Mouse (Mus musculus): Measurements from ENCODE around the gene Nt5m. TPM values are rescaled to one million over a fixed set of nuclear protein-coding genes. Genes with fewer than 3 reads are reported as not detected.
A peak's percentile ranks its signal among the peaks of the same experiment; 100 is the strongest.

Nt5m gene
- total RNA-seq (2015; ENCODE audit: low replicate concordance) (0.38 and 1.0 TPM in 2 replicates), total RNA-seq (2017; ENCODE audit: low replicate concordance) (2.0 TPM in 1 of 2 replicates, not detected in the other)

- ATAC-seq (replicated peaks; ENCODE audit: low FRiP score, poor library complexity, severe bottlenecking): peak; percentile 93
These were observed at the start of gene Nt5m for GRCm38 (mm10) chr11:59839008-59839458. TSS of gene Nt5m (plus strand) at chr11:59839447.

GRCm38 (mm10) chr11:59793390-59793789, 45.9 kb upstream of the Nt5m start:
- ATAC-seq (replicated peaks; ENCODE audit: low FRiP score, poor library complexity, severe bottlenecking): no peak

GRCm38 (mm10) chr11:59800412-59800811, 38.8 kb upstream of the Nt5m start:
- no peak for ATAC-seq (replicated peaks; ENCODE audit: low FRiP score, poor library complexity, severe bottlenecking)

GRCm38 (mm10) chr11:59801881-59802280, 37.4 kb upstream of the Nt5m start:
- no peak for ATAC-seq (replicated peaks; ENCODE audit: low FRiP score, poor library complexity, severe bottlenecking)

- no peak for ATAC-seq (replicated peaks; ENCODE audit: low FRiP score, poor library complexity, severe bottlenecking)
These were observed 35.7 kb upstream of the Nt5m start for GRCm38 (mm10) chr11:59803516-59803915.

GRCm38 (mm10) chr11:59804409-59805110, 34.7 kb upstream of the Nt5m start:
- no peak for ATAC-seq (replicated peaks; ENCODE audit: low FRiP score, poor library complexity, severe bottlenecking)

- no peak for ATAC-seq (replicated peaks; ENCODE audit: low FRiP score, poor library complexity, severe bottlenecking)
These were observed 34.0 kb upstream of the Nt5m start for GRCm38 (mm10) chr11:59805256-59805655.

- ATAC-seq (replicated peaks; ENCODE audit: low FRiP score, poor library complexity, severe bottlenecking): no peak
These were observed 33.6 kb upstream of the Nt5m start for GRCm38 (mm10) chr11:59805656-59806055.

GRCm38 (mm10) chr11:59808170-59808960, 30.9 kb upstream of the Nt5m start:
- ATAC-seq (replicated peaks; ENCODE audit: low FRiP score, poor library complexity, severe bottlenecking): peak; percentile 2; the same call in 1 of the 2 replicates

GRCm38 (mm10) chr11:59809071-59809669, 30.1 kb upstream of the Nt5m start:
- peak; percentile 66 for ATAC-seq (replicated peaks; ENCODE audit: low FRiP score, poor library complexity, severe bottlenecking)

- peak; percentile 88 for ATAC-seq (replicated peaks; ENCODE audit: low FRiP score, poor library complexity, severe bottlenecking)
These were observed 29.4 kb upstream of the Nt5m start, which contains the start of gene Flcn for GRCm38 (mm10) chr11:59809670-59810474. TSS of gene Flcn (minus strand) at chr11:59810016.

- no peak for ATAC-seq (replicated peaks; ENCODE audit: low FRiP score, poor library complexity, severe bottlenecking)
These were observed 28.6 kb upstream of the Nt5m start for GRCm38 (mm10) chr11:59810480-59811158.

GRCm38 (mm10) chr11:59811211-59811610, 28.0 kb upstream of the Nt5m start:
- no peak for ATAC-seq (replicated peaks; ENCODE audit: low FRiP score, poor library complexity, severe bottlenecking)

- ATAC-seq (replicated peaks; ENCODE audit: low FRiP score, poor library complexity, severe bottlenecking): no peak
These were observed 26.0 kb upstream of the Nt5m start for GRCm38 (mm10) chr11:59813276-59813675.

GRCm38 (mm10) chr11:59814311-59814710, 24.9 kb upstream of the Nt5m start:
- ATAC-seq (replicated peaks; ENCODE audit: low FRiP score, poor library complexity, severe bottlenecking): no peak

- no peak for ATAC-seq (replicated peaks; ENCODE audit: low FRiP score, poor library complexity, severe bottlenecking)
These were observed 24.3 kb upstream of the Nt5m start for GRCm38 (mm10) chr11:59814936-59815335.

GRCm38 (mm10) chr11:59815482-59816065, 23.7 kb upstream of the Nt5m start:
- no peak for ATAC-seq (replicated peaks; ENCODE audit: low FRiP score, poor library complexity, severe bottlenecking)

GRCm38 (mm10) chr11:59817916-59818315, 21.3 kb upstream of the Nt5m start:
- ATAC-seq (replicated peaks; ENCODE audit: low FRiP score, poor library complexity, severe bottlenecking): no peak

GRCm38 (mm10) chr11:59821625-59822024, 17.6 kb upstream of the Nt5m start:
- ATAC-seq (replicated peaks; ENCODE audit: low FRiP score, poor library complexity, severe bottlenecking): no peak
